Mouse (Mus musculus): Measurements from ENCODE around the gene Mgat5b.

The Mgat5b gene

GRCm38 (mm10) chr11:117031249-117031648 lies 112.6 kb downstream of the Mgat5b start:
- DNase-seq (ENCODE audit: low read depth): no peak

DNA sequence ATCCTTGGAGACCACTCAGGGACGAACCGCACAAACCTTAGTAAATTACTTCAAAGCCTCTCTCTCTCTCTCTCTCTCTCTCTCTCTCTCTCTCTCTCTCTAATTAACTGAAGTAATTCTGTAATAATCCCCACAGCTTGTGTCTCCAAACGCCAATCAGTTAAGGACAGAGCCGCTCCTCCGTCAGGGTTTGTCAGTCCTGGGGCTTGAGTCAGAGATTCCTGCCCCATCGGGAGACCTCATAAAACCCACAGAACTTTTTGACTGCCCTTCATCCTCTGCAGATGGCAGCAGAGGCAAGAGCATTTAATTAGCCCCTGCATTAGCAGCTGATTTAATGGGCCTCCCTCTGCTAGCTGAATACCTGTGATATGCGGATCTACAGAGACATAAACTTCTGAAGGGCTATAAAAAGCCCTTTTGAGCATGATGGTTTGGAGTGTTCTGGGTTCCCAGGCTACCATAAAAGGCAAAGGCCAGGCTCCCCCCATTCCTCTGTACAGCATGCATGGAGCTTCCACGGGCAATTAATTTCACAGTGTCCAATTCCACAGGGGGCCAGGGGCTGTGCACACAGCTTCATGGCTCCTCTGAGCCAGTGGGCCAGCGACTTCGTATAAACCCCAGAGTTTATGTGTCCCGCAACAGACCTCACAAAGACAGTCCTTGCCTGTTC lies 117.1 kb downstream of the Mgat5b start:
- DNase-seq (ENCODE audit: low read depth): no peak

All from naive thymus-derived CD4-positive, alpha-beta T cell, adult 2 months (primary cell).